Mouse (Mus musculus) midbrain, embryonic 11.5 days (tissue): Measurements from ENCODE around the gene Fancf. TPM values are rescaled to one million over a fixed set of nuclear protein-coding genes. Genes with fewer than 3 reads are reported as not detected.
A peak's percentile ranks its signal among the peaks of the same experiment; 100 is the strongest.

Source experiments
- ATAC-seq: fragments of 200-750 bp; cut with Nextera tagmentation; 2 replicates; pipeline ENCODE4 v1.8.0; 2017; ENCODE audit warnings: moderate TSS enrichment, moderate library complexity; ENCODE audit not compliant: low FRiP score
- DNase-seq: peaks from one replicate; pipeline ENCODE4 v3.0.0; 2015; ENCODE audit warnings: low spot score; ENCODE audit errors: missing footprints
- H3K27ac ChIP-seq: fragments of 300-500 bp; sonication (generic); 2 replicates; pipeline ENCODE4 v1.5.1; 2014; ENCODE audit warnings: low read depth, low read length
- H3K27me3 ChIP-seq: fragments of 300-500 bp; sonication (generic); 2 replicates; pipeline ENCODE4 v1.6.1; 2014; ENCODE audit warnings: mild to moderate bottlenecking, low read length, moderate library complexity, mixed read lengths; ENCODE audit not compliant: control insufficient read depth, insufficient read depth
- H3K36me3 ChIP-seq: fragments of 300-500 bp; sonication (generic); 2 replicates; pipeline ENCODE4 v1.6.1; 2014; ENCODE audit warnings: mild to moderate bottlenecking, low read length, moderate library complexity, mixed read lengths; ENCODE audit not compliant: control insufficient read depth, insufficient read depth
- H3K4me1 ChIP-seq: fragments of 300-500 bp; sonication (generic); 2 replicates; pipeline ENCODE4 v1.6.1; 2014; ENCODE audit warnings: low read length; ENCODE audit not compliant: control insufficient read depth, insufficient read depth
- H3K4me2 ChIP-seq: fragments of 300-500 bp; sonication (generic); 2 replicates; pipeline ENCODE4 v1.6.1; 2014; ENCODE audit warnings: mild to moderate bottlenecking, moderate library complexity
- H3K4me3 ChIP-seq: fragments of 300-500 bp; sonication (generic); 2 replicates; pipeline ENCODE4 v1.5.1; 2014; ENCODE audit warnings: low read depth, low read length
- H3K9ac ChIP-seq: fragments of 300-500 bp; sonication (generic); 2 replicates; pipeline ENCODE4 v1.6.1; 2014; ENCODE audit warnings: low read length
- H3K9me3 ChIP-seq: fragments of 300-500 bp; sonication (generic); 2 replicates; pipeline ENCODE4 v1.6.1; 2016; ENCODE audit warnings: low read length; ENCODE audit not compliant: control insufficient read depth
- WGBS: fragments of 180-500 bp; shearing (Covaris S2); extraction: QIAGEN DNeasy Blood & Tissue Kit; methylation state at CpG from one replicate; pipeline ENCODE4 v1.1.7; 2014; 5-methylcytosine and 5-hydroxymethylcytosine counted together
- polyA plus RNA-seq: library from polyadenylated mRNA; unstranded; fragments of >200 nt; fragmentation: Nextera tagmentation; extraction: Ambion mirVana; gene quantifications from 2 replicates; pipeline ENCODE4 v1.2.1, GENCODE M21; 2014

The Fancf gene
- polyA plus RNA-seq, 1 experiment from 2014 or later, result 14.3 TPM

DNA sequence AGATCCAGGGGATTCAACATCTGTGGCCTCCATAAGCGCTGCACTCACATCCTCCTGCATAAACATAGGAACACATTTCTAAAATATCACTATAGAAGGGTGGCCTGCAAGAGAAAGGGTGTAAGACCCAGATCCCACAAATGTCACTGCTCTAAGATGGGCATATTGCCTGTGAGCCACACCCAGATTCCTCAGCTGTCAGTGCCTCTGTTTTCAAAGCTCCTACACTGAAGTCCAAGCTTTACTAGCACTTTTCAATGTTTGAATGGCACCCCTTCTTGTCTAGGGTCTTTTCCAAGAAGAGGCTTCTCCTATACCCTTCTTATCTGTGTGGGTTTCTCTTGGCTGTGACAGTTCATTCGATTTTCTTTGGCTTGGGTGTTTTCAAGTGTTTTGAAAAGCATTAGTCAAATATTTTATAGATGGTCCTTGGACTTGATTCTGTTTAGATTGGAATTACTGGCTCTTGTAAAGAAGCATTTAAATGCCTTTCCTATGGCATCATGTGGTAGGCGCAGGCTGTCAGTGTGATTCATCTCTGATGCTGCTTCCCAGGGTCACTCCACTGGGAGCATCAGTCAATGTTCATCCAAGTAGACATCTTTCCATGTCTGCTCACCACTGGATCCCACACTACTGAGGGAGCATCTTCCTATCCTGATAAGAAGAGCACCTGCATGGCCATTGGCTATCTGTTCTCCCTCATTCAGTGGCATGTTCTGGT lies 43.7 kb downstream of the Fancf start:
- Histone ChIP-seq H3K4me2 (no peak overlapping the region), H3K4me3 (no peak overlapping the region), H3K9me3 (no peaks in the 10 kb centered on the region), H3K4me1 (no peaks in the 10 kb centered on the region), H3K27ac (no peak overlapping the region), H3K9ac (no peak overlapping the region), H3K27me3 (no peaks in the 10 kb centered on the region), H3K36me3 (no peaks in the 10 kb centered on the region)
- WGBS, result 74% methylated on average over 3 of the region's 3 CpGs
- DNase-seq (no peak), ATAC-seq (no peak)

DNA sequence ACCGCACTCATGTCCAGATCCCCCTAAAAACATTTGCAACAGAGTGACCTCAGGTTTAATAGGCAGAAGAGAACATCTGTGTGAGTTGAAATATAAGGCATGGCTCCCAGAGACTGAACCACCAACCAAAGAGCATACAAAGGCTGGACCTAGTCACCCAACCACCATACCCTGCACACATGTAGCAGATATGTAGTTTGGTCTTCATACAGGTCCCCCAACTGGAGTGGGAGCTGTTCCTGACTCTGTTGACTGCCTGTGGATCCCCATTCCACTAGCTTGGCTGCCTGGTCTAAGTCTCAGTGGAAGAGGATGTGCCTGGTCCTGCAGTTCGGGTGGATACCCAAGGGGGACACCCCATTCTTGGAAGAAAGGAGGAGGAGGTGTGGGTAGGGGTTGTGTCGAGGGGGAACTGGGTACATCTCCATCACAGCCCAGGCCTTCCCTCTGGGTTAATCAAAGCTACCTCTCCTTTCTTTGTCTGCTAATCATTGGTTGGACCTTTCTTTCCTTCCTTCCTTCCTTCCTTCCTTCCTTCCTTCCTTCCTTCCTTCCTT lies 45.7 kb downstream of the Fancf start:
- DNase-seq (no peak), ATAC-seq (peak; percentile 38; the same call in 1 of the 2 replicates)
- Histone ChIP-seq H3K4me2 (no peak overlapping the region), H3K4me3 (no peak overlapping the region), H3K4me1 (no peaks in the 10 kb centered on the region), H3K36me3 (no peaks in the 10 kb centered on the region), H3K27ac (no peak overlapping the region), H3K9ac (no peak overlapping the region), H3K9me3 (no peaks in the 10 kb centered on the region), H3K27me3 (no peaks in the 10 kb centered on the region)
- WGBS, result 62% methylated on average over 3 of the region's 3 CpGs

DNA sequence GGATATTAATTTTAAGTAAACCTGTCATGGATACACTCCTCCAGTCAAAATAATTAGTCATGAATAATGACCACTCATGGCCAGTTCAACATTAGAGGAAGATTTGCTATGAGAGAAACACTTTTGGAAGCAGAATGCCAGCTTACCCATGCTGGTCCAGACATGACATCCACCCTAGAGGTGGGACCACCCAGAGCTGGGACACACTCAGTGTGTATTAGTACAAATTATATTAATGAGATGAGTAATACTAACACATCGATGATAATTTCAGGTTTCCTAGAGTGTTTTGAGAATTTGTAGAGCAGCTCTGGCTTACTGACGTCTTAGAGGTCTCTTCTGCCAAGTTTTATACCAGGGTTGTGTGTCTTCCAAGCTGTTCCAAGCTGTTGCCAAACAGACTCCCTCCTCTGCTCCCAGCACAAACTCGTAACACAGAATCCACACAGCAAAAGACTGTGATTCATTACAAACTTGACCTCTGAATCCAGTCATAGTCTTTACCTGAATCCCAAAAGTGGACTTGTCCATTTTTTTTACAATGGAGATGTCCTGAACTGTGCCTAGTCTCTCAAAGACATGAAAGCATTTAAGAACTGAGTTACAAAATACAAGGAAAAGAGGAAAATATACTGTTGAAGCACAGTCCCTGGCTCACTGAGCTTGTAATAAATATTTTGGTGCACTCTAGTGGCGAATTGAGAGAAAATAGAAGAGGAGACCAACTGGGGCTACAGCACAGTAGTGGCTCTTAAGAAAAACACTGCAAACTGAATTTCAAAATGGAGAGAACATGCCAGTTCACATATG lies 46.4 kb downstream of the Fancf start:
- Histone ChIP-seq H3K9ac (no peak overlapping the region), H3K4me2 (no peak overlapping the region), H3K4me3 (no peak overlapping the region), H3K27ac (no peak overlapping the region), H3K4me1 (no peaks in the 10 kb centered on the region), H3K9me3 (no peaks in the 10 kb centered on the region), H3K27me3 (no peaks in the 10 kb centered on the region), H3K36me3 (no peaks in the 10 kb centered on the region)
- DNase-seq, result no peak
- 55% methylated on average over 4 of the region's 4 CpGs for WGBS
- peak; percentile 67; the same call in 1 of the 2 replicates for ATAC-seq

Other genes with a start within 250 kb of the Fancf start
- gene Slc17a6, start 240.3 kb downstream of the Fancf start, polyA plus RNA-seq, result 35.5 and 39.0 TPM in 2 replicates
- 33.5 and 34.1 TPM in 2 replicates for gene Gas2, start 252 bp downstream of the Fancf start, polyA plus RNA-seq
- 14.5 and 15.2 TPM in 2 replicates for gene Svip, start 143.8 kb upstream of the Fancf start, polyA plus RNA-seq
- not detected in 2 replicates for gene 1700015G11Rik, start 153.5 kb upstream of the Fancf start, polyA plus RNA-seq